Mouse (Mus musculus) frontal cortex, postnatal 14 days (tissue): ENCODE results near the gene Gpr12.
"Not testable (repeated sequence)": the region's sequence is repeated elsewhere in the genome, so short reads cannot be mapped to it uniquely, and the experiment has no call there.

Experiments used
- DNase-seq, 2 experiments: peaks; one replicate each; pipeline ENCODE4 v3.0.0; 2022; ENCODE audit warnings: low spot score in 2 of 2

Gene Gpr12

DNA sequence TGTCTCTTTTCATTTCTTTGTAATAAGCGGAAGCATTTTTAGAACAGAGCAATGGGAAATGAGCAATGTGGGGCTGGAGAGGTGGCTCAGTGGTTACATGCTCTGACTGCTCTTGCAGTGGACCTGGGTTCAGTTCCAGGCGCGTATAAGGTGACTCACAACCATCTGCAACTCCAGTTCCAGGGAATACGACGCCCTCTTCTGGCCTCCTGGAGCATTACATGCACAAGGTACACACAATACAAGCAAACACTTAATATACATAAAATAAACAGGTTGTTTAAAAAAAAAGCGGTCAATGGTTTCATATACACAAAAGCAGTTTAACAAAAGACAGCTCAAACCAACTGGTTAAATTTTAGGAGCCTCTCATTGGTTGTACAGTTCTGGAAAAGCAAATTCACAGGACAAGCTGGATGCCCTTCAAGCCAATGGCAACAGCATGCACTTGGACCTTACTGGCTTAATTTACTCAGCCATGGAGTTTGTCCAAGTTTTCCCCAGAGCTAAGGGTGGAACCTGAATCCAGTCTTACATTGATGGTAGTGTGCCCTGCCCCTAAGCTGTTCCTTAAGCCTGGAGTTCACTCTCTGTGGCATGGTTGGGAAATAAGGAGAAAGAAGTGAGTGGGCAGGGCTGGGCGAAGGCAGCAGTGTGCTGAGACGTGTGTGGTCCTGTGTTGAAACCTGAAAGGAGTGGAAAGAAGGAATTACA lies 1.5 kb upstream of the Gpr12 start:
- no peak for DNase-seq

DNA sequence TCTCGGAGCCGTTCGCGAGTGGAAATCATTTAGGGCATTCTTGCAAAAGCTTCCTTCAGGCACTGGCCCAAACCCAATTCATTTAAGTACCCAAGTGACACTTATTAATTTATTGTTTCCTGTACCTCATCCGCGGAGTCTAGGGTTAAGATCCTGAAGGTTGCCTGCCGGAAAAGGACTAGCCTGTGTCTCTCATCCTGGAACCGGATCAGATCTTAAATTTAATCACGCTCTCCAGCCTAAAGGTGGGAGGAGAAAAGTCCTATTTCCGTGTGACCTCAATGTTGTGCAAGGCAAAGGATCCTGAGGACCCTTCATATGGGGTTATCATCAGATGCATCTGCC lies 240 bp upstream of the Gpr12 start:
- DNase-seq: no peak

- DNase-seq: no peak
Measured at GRCm38 (mm10) chr5:146584156-146584477, 922 bp downstream of the Gpr12 start.

DNA sequence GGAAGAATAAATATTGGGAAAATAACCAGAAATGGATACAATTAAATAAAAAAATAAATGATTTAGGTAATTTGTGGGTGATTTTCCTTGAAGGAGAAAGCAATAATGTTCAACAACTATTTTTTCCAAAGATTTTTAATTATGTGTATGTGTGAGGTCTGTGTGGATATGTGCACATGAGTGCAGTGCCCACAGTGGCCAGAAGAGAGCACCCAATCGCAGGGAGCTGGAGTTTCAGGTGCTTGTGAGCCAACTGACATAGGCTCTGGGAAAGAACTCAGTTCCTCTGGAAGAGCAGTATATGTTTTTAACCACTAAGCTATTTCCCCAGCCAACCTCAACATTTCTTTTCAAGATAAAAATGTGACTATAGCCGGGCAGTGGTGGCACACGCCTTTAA lies 8.4 kb downstream of the Gpr12 start:
- DNase-seq: no peak

DNA sequence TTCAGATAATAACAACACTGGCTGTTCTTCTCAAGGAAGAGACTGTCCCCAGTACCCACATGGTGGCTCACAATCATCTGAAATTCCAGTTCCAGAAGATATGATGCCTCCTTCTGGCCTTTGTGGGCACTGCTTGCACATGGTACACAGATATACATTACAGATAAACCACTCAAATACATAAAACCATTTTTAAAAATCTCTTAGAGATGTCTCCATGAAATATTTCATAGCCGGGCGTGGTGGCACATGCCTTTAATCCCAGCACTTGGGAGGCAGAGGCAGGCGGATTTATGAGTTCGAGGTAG lies 12.3 kb downstream of the Gpr12 start:
- DNase-seq: not testable (repeated sequence)

DNA sequence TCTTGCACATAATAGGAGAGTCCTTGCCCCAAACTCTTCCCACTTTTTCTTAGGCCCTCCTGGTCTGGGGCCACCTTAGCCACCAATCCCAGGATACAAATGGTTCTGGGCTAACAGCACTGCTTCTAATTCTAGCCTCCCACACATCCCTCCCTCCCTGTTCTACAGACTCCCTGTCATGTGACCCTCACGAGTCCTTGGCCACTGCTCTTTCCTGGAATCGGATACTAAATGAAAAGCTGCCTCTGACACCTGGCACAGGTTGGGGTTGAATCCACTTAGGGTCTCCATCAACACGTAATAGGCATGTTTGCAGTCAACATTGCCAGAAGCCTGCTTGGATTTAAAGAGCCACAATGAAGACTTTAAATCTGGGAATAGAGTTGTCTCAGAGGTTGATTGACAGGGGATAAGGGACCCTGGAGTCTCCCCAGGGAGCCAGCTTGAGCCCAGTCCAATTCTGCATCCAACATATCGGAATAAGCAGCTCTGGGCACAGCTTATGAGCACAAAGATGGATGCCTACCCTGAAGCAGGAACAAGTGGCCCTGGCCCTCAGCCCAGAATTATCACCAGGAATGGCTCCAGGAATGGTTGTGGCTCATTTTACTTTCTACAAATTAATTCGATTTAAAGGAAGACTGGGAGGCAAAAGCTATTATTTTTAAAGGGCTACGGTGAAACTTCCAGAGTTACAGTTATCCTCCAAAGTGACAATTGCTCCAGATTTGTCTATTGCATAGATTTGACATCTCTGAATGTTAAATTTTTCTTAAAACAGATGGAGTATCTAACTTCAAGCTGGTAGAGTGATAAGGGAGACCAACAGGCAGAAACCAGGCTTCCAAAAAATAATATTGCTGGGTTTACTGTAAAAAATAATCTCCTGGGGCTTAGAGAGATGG lies 13.0 kb downstream of the Gpr12 start:
- DNase-seq: peak; percentile 25 to 53

GRCm38 (mm10) chr5:146570179-146570578 lies 14.9 kb downstream of the Gpr12 start:
- not testable (repeated sequence) for DNase-seq

DNA sequence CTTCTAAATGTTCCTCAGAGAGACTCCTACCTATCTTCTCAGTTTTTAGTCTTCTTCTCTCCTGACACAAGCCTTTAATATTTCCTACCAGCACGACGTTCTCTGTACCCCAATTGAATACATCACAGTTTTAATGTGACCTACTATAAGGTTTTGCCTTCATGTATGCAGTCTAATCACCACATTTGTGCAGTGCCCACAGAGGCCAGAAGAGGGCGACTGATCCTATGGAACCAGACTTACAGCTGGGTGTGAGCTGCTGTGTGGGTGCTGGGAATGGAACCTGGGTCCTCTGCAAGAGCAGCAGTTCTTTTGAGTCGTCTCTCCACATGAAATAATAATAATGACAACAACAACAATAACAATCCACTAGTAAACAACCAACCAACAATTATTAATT lies 18.0 kb downstream of the Gpr12 start:
- no peak for DNase-seq

DNA sequence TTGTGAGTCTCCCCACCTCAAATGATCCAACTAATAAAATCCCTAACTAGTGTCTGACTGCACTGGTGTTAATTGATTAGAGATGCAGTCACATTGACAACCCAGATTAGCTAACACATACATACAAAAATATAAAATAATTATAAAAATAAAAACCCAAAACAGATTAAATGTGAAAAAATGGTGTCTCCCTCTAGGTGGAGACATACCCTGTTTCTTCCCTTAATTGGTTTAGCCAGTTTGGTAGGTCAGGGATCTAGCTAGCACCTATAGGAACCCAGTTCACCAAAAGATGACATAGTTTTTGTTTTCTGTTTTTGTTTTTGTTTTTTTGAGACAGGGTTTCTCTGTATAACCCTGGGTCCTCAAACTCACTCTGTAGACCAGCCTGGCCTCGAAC lies 20.8 kb downstream of the Gpr12 start:
- no peak for DNase-seq

GRCm38 (mm10) chr5:146555836-146556235 lies 29.2 kb downstream of the Gpr12 start, which contains the start of gene Gm3415:
Gm3415 (plus strand) TSS chr5:146556136.
- not testable (repeated sequence) for DNase-seq

- not testable (repeated sequence) for DNase-seq
Measured at GRCm38 (mm10) chr5:146537347-146537746, 47.7 kb downstream of the Gpr12 start, which contains the start of gene Gm3409. Gm3409 (plus strand) TSS chr5:146537647.
